10 mouse cellular contexts compared by ENCODE assay signal in genomic region chr19:3577265-3577910, GRCm38 (mm10). TPM values are rescaled to one million over a fixed set of nuclear protein-coding genes. Genes with fewer than 3 reads are reported as not detected.
DNase-seq lines count a peak whose midpoint lies in the region; ATAC-seq lines count a peak whose summit lies in the region.
"Had no signal": no experiment of that assay in that cellular context is flagged by ENCODE, and none has a peak within 500 bp of the region (broad histone marks: within the 10 kb centered on the region; RNA-seq: fewer than 3 reads in every experiment).

No protein-coding gene starts in this region.

- 87% methylated on average over 4 of the region's 4 CpGs for WGBS in hindbrain, embryonic 10.5 days
- 83% methylated on average over 4 of the region's 4 CpGs for WGBS in hindbrain, embryonic 12.5 days
- WGBS in midbrain, embryonic 12.5 days = 93% methylated on average over 4 of the region's 4 CpGs
- 91% methylated on average over 4 of the region's 4 CpGs for WGBS in midbrain, embryonic 14.5 days

- H3K4me3 ChIP-seq in hindbrain, embryonic 10.5 days = no peak overlapping the region
- H3K4me3 ChIP-seq in hindbrain, embryonic 12.5 days = no peak overlapping the region
- H3K4me3 ChIP-seq in midbrain, embryonic 12.5 days = no peak overlapping the region
- H3K4me3 ChIP-seq in midbrain, embryonic 14.5 days (replicated peaks; ENCODE audit: low read depth, low read length) = no peak overlapping the region

- peak overlapping the region; percentile 99; the same call in 1 of the 2 replicates for H3K27ac ChIP-seq in hindbrain, embryonic 10.5 days
- no peak overlapping the region for H3K27ac ChIP-seq in hindbrain, embryonic 12.5 days
- H3K27ac ChIP-seq in midbrain, embryonic 12.5 days (replicated peaks) = no peak overlapping the region
- no peak overlapping the region for H3K27ac ChIP-seq in midbrain, embryonic 14.5 days (replicated peaks; ENCODE audit: low read depth, low read length)

- H3K27me3 ChIP-seq in hindbrain, embryonic 10.5 days (ENCODE audit: insufficient read depth, poor library complexity, severe bottlenecking) = no peaks in the 10 kb centered on the region
- no peaks in the 10 kb centered on the region for H3K27me3 ChIP-seq in hindbrain, embryonic 12.5 days
- H3K27me3 ChIP-seq in midbrain, embryonic 12.5 days = no peaks in the 10 kb centered on the region
- H3K27me3 ChIP-seq in midbrain, embryonic 14.5 days (ENCODE audit: control insufficient read depth, insufficient read depth, low read length) = no peaks in the 10 kb centered on the region

- peak; percentile 38 for DNase-seq in cerebellum, adult 11-12 months
- DNase-seq in cerebellum, postnatal 10 days = no peak
- no peak for DNase-seq in hindbrain, embryonic 10.5 days (ENCODE audit: low spot score)
- DNase-seq in midbrain, embryonic 14.5 days = no peak
- peak; percentile 51 for DNase-seq in lung, postnatal 25 days (ENCODE audit: low spot score)
- DNase-seq in right cerebral cortex, postnatal 14 days = no peak
- DNase-seq: kidney, adult 18-20 months; thymus, adult 2 months had no signal

- H3K9ac ChIP-seq in hindbrain, embryonic 12.5 days = no peak overlapping the region
- no peak overlapping the region for H3K9ac ChIP-seq in midbrain, embryonic 12.5 days (replicated peaks)
- no peak overlapping the region for H3K9ac ChIP-seq in midbrain, embryonic 14.5 days (replicated peaks; ENCODE audit: low read length)

- peaks cover 4% of the 10 kb centered on the region for H3K36me3 ChIP-seq in hindbrain, embryonic 10.5 days
- H3K36me3 ChIP-seq in hindbrain, embryonic 12.5 days = no peaks in the 10 kb centered on the region
- no peaks in the 10 kb centered on the region for H3K36me3 ChIP-seq in midbrain, embryonic 12.5 days
- no peaks in the 10 kb centered on the region for H3K36me3 ChIP-seq in midbrain, embryonic 14.5 days (ENCODE audit: control insufficient read depth, insufficient read depth, low read length)

- no peaks in the 10 kb centered on the region for H3K9me3 ChIP-seq in hindbrain, embryonic 10.5 days
- H3K9me3 ChIP-seq in hindbrain, embryonic 12.5 days (replicated peaks) = no peaks in the 10 kb centered on the region
- no peaks in the 10 kb centered on the region for H3K9me3 ChIP-seq in midbrain, embryonic 12.5 days
- H3K9me3 ChIP-seq in midbrain, embryonic 14.5 days (ENCODE audit: control insufficient read depth, low read length) = no peaks in the 10 kb centered on the region

- no peak overlapping the region for H3K4me2 ChIP-seq in hindbrain, embryonic 12.5 days (replicated peaks)
- H3K4me2 ChIP-seq in midbrain, embryonic 12.5 days (replicated peaks) = peak overlapping the region; percentile 47; the same call in 1 of the 2 replicates
- no peak overlapping the region for H3K4me2 ChIP-seq in midbrain, embryonic 14.5 days (ENCODE audit: low read length)

- ATAC-seq in hindbrain, embryonic 12.5 days (ENCODE audit: low FRiP score) = no peak
- no peak for ATAC-seq in midbrain, embryonic 12.5 days (ENCODE audit: low FRiP score, low read depth)
- no peak for ATAC-seq in midbrain, embryonic 14.5 days (ENCODE audit: low FRiP score, low TSS enrichment)

- peaks cover 28% of the 10 kb centered on the region for H3K4me1 ChIP-seq in hindbrain, embryonic 10.5 days (replicated peaks)
- H3K4me1 ChIP-seq in hindbrain, embryonic 12.5 days = peaks cover 23% of the 10 kb centered on the region
- H3K4me1 ChIP-seq in midbrain, embryonic 12.5 days = peaks cover 28% of the 10 kb centered on the region
- H3K4me1 ChIP-seq in midbrain, embryonic 14.5 days (ENCODE audit: control insufficient read depth, insufficient read depth, low read length) = peaks cover 19% of the 10 kb centered on the region

RNA-seq across cellular contexts. Expression of gene Ppp6r3, which starts 1.8 kb away (rescaled TPM):
- 64.9 and 74.2 TPM in 2 replicates for polyA plus RNA-seq in hindbrain, embryonic 10.5 days (2016; fragmentation: Nextera tagmentation; extraction: Ambion mirVana)
- 79.9 and 83.9 TPM in 2 replicates for polyA plus RNA-seq in hindbrain, embryonic 12.5 days (2016; fragmentation: Nextera tagmentation; extraction: Ambion mirVana)
- 86.1 and 87.2 TPM in 2 replicates for polyA plus RNA-seq in midbrain, embryonic 12.5 days (2016; fragmentation: Nextera tagmentation; extraction: Ambion mirVana)
- 56.9 and 74.1 TPM in 2 replicates for polyA plus RNA-seq in midbrain, embryonic 14.5 days (2014; fragmentation: Nextera tagmentation; extraction: Ambion mirVana)

Comparison
In these comparisons a context has a peak if more than half of its experiments do, and no peak if none do; other contexts are left out.
1. DNase-seq: peak in cerebellum, adult 11-12 months (single experiment) and lung, postnatal 25 days (single experiment); none in cerebellum, postnatal 10 days (0 of 2), hindbrain, embryonic 10.5 days (single experiment), midbrain, embryonic 14.5 days (single experiment) and right cerebral cortex, postnatal 14 days (single experiment).